Mouse (Mus musculus): ENCODE data around the gene Spats1. TPM values are rescaled to one million over a fixed set of nuclear protein-coding genes. Genes with fewer than 3 reads are reported as not detected.

Gene Spats1
- polyA plus RNA-seq, 1 experiment from 2014 or later, result 1.1 TPM

GRCm38 (mm10) chr17:45506700-45507189, 31.5 kb upstream of the Spats1 start, which contains the start of gene Aars2:
Aars2 (plus strand) TSS chr17:45506841.
- H3K27ac ChIP-seq, result peak within 1 kb of the TSS; percentile 95
- DNase-seq (ENCODE audit: low spot score), result peak; percentile 96
- H3K27me3 ChIP-seq (ENCODE audit: low read depth, poor library complexity, severe bottlenecking), result no peaks in the 10 kb centered on the region
- peaks cover 15% of the 10 kb centered on the region for H3K4me1 ChIP-seq
- WGBS, result under 1% methylated on average over 42 of the region's 42 CpGs
- peaks cover 33% of the 10 kb centered on the region for H3K36me3 ChIP-seq
- no peaks in the 10 kb centered on the region for H3K9me3 ChIP-seq (replicated peaks)
- H3K4me3 ChIP-seq, result peak within 1 kb of the TSS; percentile 83

GRCm38 (mm10) chr17:45505941-45506465, 30.8 kb upstream of the Spats1 start:
- 73% methylated on average over 6 of the region's 6 CpGs for WGBS
- no peaks in the 10 kb centered on the region for H3K9me3 ChIP-seq (replicated peaks)
- no peak overlapping the region for H3K4me3 ChIP-seq

GRCm38 (mm10) chr17:45503301-45503973, 28.2 kb upstream of the Spats1 start:
- peaks cover 15% of the 10 kb centered on the region for H3K4me1 ChIP-seq
- no peak overlapping the region for H3K27ac ChIP-seq
- no peaks in the 10 kb centered on the region for H3K27me3 ChIP-seq (ENCODE audit: low read depth, poor library complexity, severe bottlenecking)
- no peaks in the 10 kb centered on the region for H3K9me3 ChIP-seq (replicated peaks)
- WGBS, result 70% methylated on average over 5 of the region's 5 CpGs
- no peak for DNase-seq (ENCODE audit: low spot score)
- H3K36me3 ChIP-seq, result peaks cover 2% of the 10 kb centered on the region
- H3K4me3 ChIP-seq, result no peak overlapping the region

More at GRCm38 (mm10) chr17:45505941-45506465, 30.8 kb upstream of the Spats1 start:
- H3K36me3 ChIP-seq, result peaks cover 26% of the 10 kb centered on the region
- no peaks in the 10 kb centered on the region for H3K27me3 ChIP-seq (ENCODE audit: low read depth, poor library complexity, severe bottlenecking)
- no peak for DNase-seq (ENCODE audit: low spot score)
- no peak overlapping the region for H3K27ac ChIP-seq
- peaks cover 15% of the 10 kb centered on the region for H3K4me1 ChIP-seq

GRCm38 (mm10) chr17:45502324-45502723, 27.1 kb upstream of the Spats1 start:
- no peak overlapping the region for H3K4me3 ChIP-seq
- 67% methylated on average over 4 of the region's 4 CpGs for WGBS
- H3K27me3 ChIP-seq (ENCODE audit: low read depth, poor library complexity, severe bottlenecking), result no peaks in the 10 kb centered on the region
- H3K27ac ChIP-seq, result no peak overlapping the region
- H3K9me3 ChIP-seq (replicated peaks), result no peaks in the 10 kb centered on the region
- H3K36me3 ChIP-seq, result no peaks in the 10 kb centered on the region
- peaks cover 12% of the 10 kb centered on the region for H3K4me1 ChIP-seq
- DNase-seq (ENCODE audit: low spot score), result no peak

GRCm38 (mm10) chr17:45500981-45501380, 25.8 kb upstream of the Spats1 start:
- DNase-seq (ENCODE audit: low spot score), result no peak
- H3K4me3 ChIP-seq, result no peak overlapping the region
- no peaks in the 10 kb centered on the region for H3K27me3 ChIP-seq (ENCODE audit: low read depth, poor library complexity, severe bottlenecking)
- H3K4me1 ChIP-seq, result peaks cover under 1% of the 10 kb centered on the region; the same call in 1 of the 2 replicates
- H3K9me3 ChIP-seq (replicated peaks), result no peaks in the 10 kb centered on the region
- 43% methylated on average over 4 of the region's 4 CpGs for WGBS
- H3K36me3 ChIP-seq, result no peaks in the 10 kb centered on the region
- no peak overlapping the region for H3K27ac ChIP-seq

- H3K9me3 ChIP-seq (replicated peaks), result no peaks in the 10 kb centered on the region
- 43% methylated on average over 2 of the region's 2 CpGs for WGBS
- no peak for DNase-seq (ENCODE audit: low spot score)
- no peak overlapping the region for H3K4me3 ChIP-seq
- H3K36me3 ChIP-seq, result no peaks in the 10 kb centered on the region
- no peak overlapping the region for H3K27ac ChIP-seq
- no peaks in the 10 kb centered on the region for H3K4me1 ChIP-seq
- no peaks in the 10 kb centered on the region for H3K27me3 ChIP-seq (ENCODE audit: low read depth, poor library complexity, severe bottlenecking)
These were observed 24.3 kb upstream of the Spats1 start for GRCm38 (mm10) chr17:45499516-45499915.

- 87% methylated on average over 13 of the region's 13 CpGs for WGBS
- no peak for DNase-seq (ENCODE audit: low spot score)
These were observed 23.2 kb upstream of the Spats1 start for GRCm38 (mm10) chr17:45498397-45498796.

GRCm38 (mm10) chr17:45495398-45495797, 20.2 kb upstream of the Spats1 start:
- H3K27me3 ChIP-seq (ENCODE audit: low read depth, poor library complexity, severe bottlenecking), result no peaks in the 10 kb centered on the region
- DNase-seq (ENCODE audit: low spot score), result no peak
- no peaks in the 10 kb centered on the region for H3K9me3 ChIP-seq (replicated peaks)
- H3K4me3 ChIP-seq, result no peak overlapping the region
- no peaks in the 10 kb centered on the region for H3K4me1 ChIP-seq
- WGBS, result 86% methylated on average over 11 of the region's 11 CpGs
- no peak overlapping the region for H3K27ac ChIP-seq
- no peaks in the 10 kb centered on the region for H3K36me3 ChIP-seq

More at GRCm38 (mm10) chr17:45498397-45498796, 23.2 kb upstream of the Spats1 start:
- no peaks in the 10 kb centered on the region for H3K9me3 ChIP-seq (replicated peaks)
- H3K4me1 ChIP-seq, result no peaks in the 10 kb centered on the region
- H3K36me3 ChIP-seq, result no peaks in the 10 kb centered on the region
- H3K4me3 ChIP-seq, result no peak overlapping the region
- H3K27me3 ChIP-seq (ENCODE audit: low read depth, poor library complexity, severe bottlenecking), result no peaks in the 10 kb centered on the region
- no peak overlapping the region for H3K27ac ChIP-seq

- WGBS, result 82% methylated on average over 13 of the region's 13 CpGs
These were observed 15.4 kb upstream of the Spats1 start for GRCm38 (mm10) chr17:45490532-45491154.

GRCm38 (mm10) chr17:45489736-45490135, 14.5 kb upstream of the Spats1 start:
- Histone ChIP-seq H3K9me3 (replicated peaks) (no peaks in the 10 kb centered on the region), H3K4me3 (no peak overlapping the region), H3K4me1 (no peaks in the 10 kb centered on the region), H3K27ac (no peak overlapping the region), H3K27me3 (ENCODE audit: low read depth, poor library complexity, severe bottlenecking) (no peaks in the 10 kb centered on the region), H3K36me3 (no peaks in the 10 kb centered on the region)
- DNase-seq (ENCODE audit: low spot score), result no peak
- WGBS, result 87% methylated on average over 6 of the region's 6 CpGs

More at GRCm38 (mm10) chr17:45490532-45491154, 15.4 kb upstream of the Spats1 start:
- H3K36me3 ChIP-seq, result no peaks in the 10 kb centered on the region
- no peak for DNase-seq (ENCODE audit: low spot score)
- no peak overlapping the region for H3K4me3 ChIP-seq
- no peaks in the 10 kb centered on the region for H3K4me1 ChIP-seq
- no peaks in the 10 kb centered on the region for H3K27me3 ChIP-seq (ENCODE audit: low read depth, poor library complexity, severe bottlenecking)
- no peaks in the 10 kb centered on the region for H3K9me3 ChIP-seq (replicated peaks)
- H3K27ac ChIP-seq, result no peak overlapping the region

- Histone ChIP-seq H3K4me1 (no peaks in the 10 kb centered on the region), H3K27ac (no peak overlapping the region), H3K4me3 (no peak overlapping the region), H3K27me3 (ENCODE audit: low read depth, poor library complexity, severe bottlenecking) (no peaks in the 10 kb centered on the region), H3K9me3 (replicated peaks) (no peaks in the 10 kb centered on the region), H3K36me3 (no peaks in the 10 kb centered on the region)
- 89% methylated on average over 23 of the region's 23 CpGs for WGBS
- no peak for DNase-seq (ENCODE audit: low spot score)
These were observed 13.4 kb upstream of the Spats1 start for GRCm38 (mm10) chr17:45488321-45489254.

GRCm38 (mm10) chr17:45487216-45487615, 12.0 kb upstream of the Spats1 start:
- Histone ChIP-seq H3K9me3 (replicated peaks) (no peaks in the 10 kb centered on the region), H3K27ac (no peak overlapping the region), H3K36me3 (no peaks in the 10 kb centered on the region), H3K4me1 (no peaks in the 10 kb centered on the region), H3K27me3 (ENCODE audit: low read depth, poor library complexity, severe bottlenecking) (no peaks in the 10 kb centered on the region), H3K4me3 (no peak overlapping the region)
- WGBS, result 18% methylated on average over 5 of the region's 5 CpGs
- no peak for DNase-seq (ENCODE audit: low spot score)
